Mouse (Mus musculus) liver, adult 2 months (tissue): ENCODE measurements around the gene Klf8. TPM values are rescaled to one million over a fixed set of nuclear protein-coding genes. Genes with fewer than 3 reads are reported as not detected.
"Not testable (repeated sequence)": the region's sequence is repeated elsewhere in the genome, so short reads cannot be mapped to it uniquely, and the experiment has no call there.

Experiments
- DNase-seq: peaks from one replicate; pipeline ENCODE4 v3.0.0-alpha.2; 2011; ENCODE audit warnings: low read depth, low spot score; ENCODE audit errors: extremely low read depth
- H3K27ac ChIP-seq: fragments of 200-500 bp; replicated peaks from 2 replicates; pipeline ENCODE4 v1.5.1; 2012; ENCODE audit warnings: low read depth, mild to moderate bottlenecking, control low read depth, inconsistent platforms, low read length; ENCODE audit not compliant: insufficient read depth
- H3K27me3 ChIP-seq: fragments of 200-500 bp; 2 replicates; pipeline ENCODE4 v1.6.1; 2012; ENCODE audit warnings: mild to moderate bottlenecking, moderate library complexity, low read length, inconsistent platforms; ENCODE audit not compliant: control insufficient read depth, insufficient read depth
- H3K36me3 ChIP-seq: fragments of 200-500 bp; 2 replicates; pipeline ENCODE4 v1.6.1; 2012; ENCODE audit warnings: low read length, inconsistent platforms; ENCODE audit not compliant: control insufficient read depth, insufficient read depth
- H3K4me1 ChIP-seq: fragments of 200-500 bp; 2 replicates; pipeline ENCODE4 v1.6.1; 2011; ENCODE audit warnings: low read length; ENCODE audit not compliant: control insufficient read depth, insufficient read depth
- H3K4me3 ChIP-seq: fragments of 200-500 bp; 2 replicates; pipeline ENCODE4 v1.5.1; 2011; ENCODE audit warnings: low read depth, mild to moderate bottlenecking, control low read depth, low read length, moderate library complexity; ENCODE audit not compliant: insufficient read depth
- H3K79me2 ChIP-seq: fragments of 200-500 bp; 2 replicates; pipeline ENCODE4 v1.6.1; 2012; ENCODE audit warnings: inconsistent platforms, mild to moderate bottlenecking, low read length, moderate library complexity; ENCODE audit not compliant: control insufficient read depth, insufficient read depth
- H3K9ac ChIP-seq: fragments of 200-500 bp; 2 replicates; pipeline ENCODE4 v1.6.1; 2012; ENCODE audit warnings: low read depth, mild to moderate bottlenecking, control low read depth, inconsistent platforms, low read length
- CTCF ChIP-seq: fragments of 200-500 bp; IDR thresholded peaks from 2 replicates; pipeline ENCODE4 v1.5.1; 2011; ENCODE audit warnings: low read depth, low read length, control low read depth
- POLR2A ChIP-seq: fragments of 200-500 bp; IDR thresholded peaks from 2 replicates; pipeline ENCODE4 v1.6.1; 2011; ENCODE audit warnings: low read length, control low read depth; ENCODE audit not compliant: insufficient read depth; ENCODE audit errors: extremely low read depth
- WGBS: fragments of 180-500 bp; shearing (Covaris S2); methylation state at CpG from one replicate; pipeline ENCODE4 v1.1.7; 2018; 5-methylcytosine and 5-hydroxymethylcytosine counted together
- polyA plus RNA-seq: library from polyadenylated mRNA; depleted of rRNA; stranded (reverse); fragments of >200 nt; gene quantifications from 2 replicates; pipeline ENCODE4 v1.2.3, GENCODE M21; 2012; rRNA removed
- total RNA-seq: library from RNA; depleted of rRNA; stranded (reverse); fragments of >200 nt; gene quantifications from 2 replicates; pipeline ENCODE4 v1.2.3, GENCODE M21; 2014; rRNA removed

Gene Klf8
- total RNA-seq (under 0.01 TPM in 1 of 2 replicates, not detected in the other), polyA plus RNA-seq (not detected in 2 replicates)

DNA sequence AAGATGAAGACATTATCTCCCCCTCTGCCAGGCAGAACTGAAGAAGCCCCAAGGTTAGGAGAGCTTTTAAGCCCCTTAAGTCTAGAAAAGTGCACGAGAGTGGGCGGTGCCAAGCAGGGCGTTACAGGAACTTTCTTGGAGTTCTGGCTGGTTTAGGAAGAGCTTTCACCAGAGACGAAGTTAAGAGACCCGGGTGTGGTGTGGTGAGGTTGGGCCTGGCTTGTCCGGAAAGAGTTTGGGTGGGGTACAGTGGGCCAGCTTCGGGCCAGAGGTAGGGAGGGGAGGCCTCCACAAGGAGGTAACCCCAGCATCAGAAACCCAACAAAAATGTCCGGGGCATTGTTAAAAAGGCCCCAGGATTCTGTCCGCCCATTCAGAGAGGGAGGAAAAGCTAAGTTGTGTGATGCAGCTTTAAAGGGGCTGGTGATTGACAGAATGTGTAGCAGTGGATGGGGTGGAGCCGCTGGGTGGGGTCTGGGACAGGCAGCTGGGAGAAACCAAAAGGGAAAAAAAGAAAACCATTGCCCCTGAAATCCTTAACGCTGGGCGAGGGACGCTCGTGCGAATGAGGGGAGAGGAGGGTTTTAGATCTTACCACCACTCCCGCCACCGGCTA is at the start of gene Klf8:
Gene Klf8, plus strand, starts transcription at position 163 of the 616 bp plus-strand sequence.
- H3K79me2 ChIP-seq = no peaks in the 10 kb centered on the region
- H3K4me1 ChIP-seq = peaks cover 3% of the 10 kb centered on the region; the same call in 1 of the 2 replicates
- WGBS = 11% methylated on average over 17 of the region's 17 CpGs
- H3K27me3 ChIP-seq = no peaks in the 10 kb centered on the region
- H3K4me3 ChIP-seq = peak within 1 kb of the TSS; percentile 50; the same call in 1 of the 2 replicates
- no peak for DNase-seq
- no peak for TF ChIP-seq CTCF
- TF ChIP-seq POLR2A = no peak
- H3K27ac ChIP-seq = no peak within 1 kb of the TSS
- no peak within 1 kb of the TSS for H3K9ac ChIP-seq
- no peaks in the 10 kb centered on the region for H3K36me3 ChIP-seq

DNA sequence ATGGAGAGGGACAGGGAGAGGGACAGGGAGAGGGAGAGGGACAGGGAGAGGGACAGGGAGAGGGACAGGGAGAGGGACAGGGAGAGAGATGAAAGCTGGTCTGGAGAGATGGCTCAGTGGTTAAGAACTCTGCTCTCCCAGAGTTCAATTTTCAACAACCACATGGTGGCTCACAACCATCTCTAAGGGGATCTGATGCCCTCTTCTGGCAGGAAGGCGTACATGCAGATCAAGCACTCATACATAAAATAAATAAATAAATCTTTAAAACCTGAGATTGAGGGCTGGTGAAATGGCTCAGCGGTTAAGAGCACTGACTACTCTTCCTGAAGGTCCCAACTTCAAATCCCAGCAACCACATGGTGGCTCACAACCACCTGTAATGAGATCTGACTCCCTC is 38.1 kb upstream of the Klf8 start:
- not testable (repeated sequence) for H3K27me3 ChIP-seq, H3K79me2 ChIP-seq, H3K9ac ChIP-seq, H3K27ac ChIP-seq, H3K4me3 ChIP-seq, H3K36me3 ChIP-seq, H3K4me1 ChIP-seq
- peak; percentile 4 for DNase-seq
- 75% methylated on average over 2 of the region's 2 CpGs for WGBS

DNA sequence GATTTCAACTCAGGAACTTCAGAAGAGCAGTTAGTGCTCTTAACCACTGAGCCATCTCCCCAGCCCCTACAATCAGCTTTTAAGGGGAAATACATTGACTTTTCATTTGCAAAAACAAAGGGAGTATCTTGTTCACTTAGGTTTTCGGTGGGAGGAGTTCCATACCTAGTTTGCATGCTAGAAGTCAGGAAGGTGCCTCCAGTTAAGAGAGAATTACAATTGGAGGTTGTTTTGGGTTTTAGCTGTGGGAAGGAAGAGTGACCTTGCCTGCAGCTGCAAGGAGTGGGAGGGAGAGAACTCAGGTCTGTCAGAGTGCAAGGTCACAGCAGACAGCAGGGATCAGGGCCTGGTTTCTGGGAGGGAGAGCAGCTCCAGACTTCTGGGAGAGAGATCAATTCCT is 26.2 kb upstream of the Klf8 start:
- 67% methylated on average over 1 of the region's 1 CpGs for WGBS
- H3K4me1 ChIP-seq = no peaks in the 10 kb centered on the region

DNA sequence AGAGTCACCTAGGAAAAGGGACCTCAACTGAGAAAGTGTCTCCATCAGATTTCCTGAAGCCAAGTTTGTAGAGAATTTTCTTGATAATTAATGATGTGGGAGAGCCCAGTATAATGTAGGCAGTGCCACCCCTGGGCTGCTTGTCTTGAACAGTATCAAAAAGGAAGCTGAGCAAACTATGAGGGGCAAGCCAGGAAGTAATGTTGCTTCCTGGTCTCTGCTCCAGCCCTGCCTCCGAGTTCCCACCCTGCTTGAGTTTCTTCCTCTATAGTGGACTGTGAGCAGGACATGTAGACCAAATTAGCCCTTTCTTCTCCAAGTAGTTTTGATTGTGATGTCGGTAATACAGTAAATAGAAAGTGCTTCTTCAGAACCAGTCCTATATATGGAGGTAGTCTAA is 6.0 kb upstream of the Klf8 start:
- H3K4me3 ChIP-seq = no peak overlapping the region
- no peaks in the 10 kb centered on the region for H3K27me3 ChIP-seq
- no peak for DNase-seq
- TF ChIP-seq POLR2A (no peak), CTCF (no peak)
- no peaks in the 10 kb centered on the region for H3K79me2 ChIP-seq
- no peaks in the 10 kb centered on the region for H3K36me3 ChIP-seq
- WGBS = 51% methylated on average over 2 of the region's 2 CpGs
- no peak overlapping the region for H3K9ac ChIP-seq
- no peaks in the 10 kb centered on the region for H3K4me1 ChIP-seq
- H3K27ac ChIP-seq = no peak overlapping the region

More for the DNA sequence above, 26.2 kb upstream of the Klf8 start:
- Histone ChIP-seq H3K4me3 (no peak overlapping the region), H3K79me2 (no peaks in the 10 kb centered on the region), H3K9ac (no peak overlapping the region), H3K36me3 (no peaks in the 10 kb centered on the region), H3K27me3 (no peaks in the 10 kb centered on the region), H3K27ac (no peak overlapping the region)
- DNase-seq = no peak
- TF ChIP-seq CTCF (no peak), POLR2A (no peak)

DNA sequence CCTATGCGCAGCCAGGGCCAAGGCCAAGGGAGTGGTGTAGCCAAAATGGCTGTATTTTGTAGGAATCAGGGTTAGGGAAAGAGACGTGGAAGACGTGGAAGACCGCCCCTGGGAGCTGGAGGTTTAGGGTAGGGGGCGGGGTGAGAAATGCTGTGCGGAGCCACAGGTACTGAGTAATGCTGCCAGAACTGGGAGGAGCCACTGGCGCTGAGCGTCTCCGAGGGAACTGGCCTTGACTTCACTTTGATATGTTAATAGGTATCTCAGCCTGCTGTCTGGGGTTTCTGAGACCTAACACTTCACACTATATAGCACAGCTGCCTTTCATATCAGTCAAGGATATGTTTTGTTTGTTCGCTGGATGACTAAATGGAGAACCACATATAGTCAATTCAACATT is 4.0 kb upstream of the Klf8 start:
- no peak overlapping the region for H3K4me3 ChIP-seq
- WGBS = 23% methylated on average over 10 of the region's 10 CpGs
- no peak overlapping the region for H3K27ac ChIP-seq
- no peak overlapping the region for H3K9ac ChIP-seq
- DNase-seq = no peak
- H3K79me2 ChIP-seq = no peaks in the 10 kb centered on the region
- no peaks in the 10 kb centered on the region for H3K27me3 ChIP-seq
- no peak for TF ChIP-seq CTCF
- no peak for TF ChIP-seq POLR2A
- no peaks in the 10 kb centered on the region for H3K36me3 ChIP-seq
- H3K4me1 ChIP-seq = peaks cover 3% of the 10 kb centered on the region; the same call in 1 of the 2 replicates

DNA sequence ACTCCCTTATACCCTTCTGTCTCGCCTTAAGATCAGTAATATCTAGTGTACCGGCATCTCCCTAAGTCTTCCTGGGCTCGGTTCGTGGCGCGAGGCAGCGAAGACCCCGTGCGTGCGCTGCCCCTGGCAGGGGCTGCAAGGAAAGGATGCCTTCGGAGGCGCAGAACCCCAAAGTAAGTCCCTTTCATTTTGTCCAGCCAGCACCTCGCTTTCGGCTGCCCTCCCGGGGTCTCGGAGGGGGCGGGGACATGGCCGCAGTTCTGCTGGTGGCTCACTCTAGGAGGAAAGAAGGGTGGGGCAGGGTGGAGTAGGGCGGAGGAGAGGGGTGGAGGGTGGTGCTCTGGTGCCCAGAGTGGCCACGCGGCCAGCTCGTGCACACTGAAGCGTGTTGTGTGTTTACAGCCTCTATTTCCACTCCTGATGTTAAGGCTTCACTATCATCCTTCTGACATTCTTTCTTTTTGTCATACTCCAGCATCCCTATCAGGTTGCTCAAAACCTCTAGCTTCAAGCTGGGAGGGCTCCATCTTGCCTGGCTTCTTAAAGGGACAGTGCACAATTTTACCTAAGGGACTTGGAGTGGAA is 746 bp downstream of the Klf8 start:
- no peak for TF ChIP-seq POLR2A
- TF ChIP-seq CTCF = no peak
- Histone ChIP-seq H3K4me3 (peak overlapping the region; percentile 50; the same call in 1 of the 2 replicates), H3K36me3 (no peaks in the 10 kb centered on the region), H3K27me3 (no peaks in the 10 kb centered on the region), H3K79me2 (no peaks in the 10 kb centered on the region), H3K9ac (no peak overlapping the region), H3K4me1 (peaks cover 3% of the 10 kb centered on the region; the same call in 1 of the 2 replicates), H3K27ac (no peak overlapping the region)
- no peak for DNase-seq
- WGBS = under 1% methylated on average over 23 of the region's 23 CpGs
